Mouse (Mus musculus): ENCODE results near the gene Spata31d1b. TPM values are rescaled to one million over a fixed set of nuclear protein-coding genes. Genes with fewer than 3 reads are reported as not detected.

Gene Spata31d1b
- polyA plus RNA-seq, 1 experiment from 2014 or later = not detected

DNA sequence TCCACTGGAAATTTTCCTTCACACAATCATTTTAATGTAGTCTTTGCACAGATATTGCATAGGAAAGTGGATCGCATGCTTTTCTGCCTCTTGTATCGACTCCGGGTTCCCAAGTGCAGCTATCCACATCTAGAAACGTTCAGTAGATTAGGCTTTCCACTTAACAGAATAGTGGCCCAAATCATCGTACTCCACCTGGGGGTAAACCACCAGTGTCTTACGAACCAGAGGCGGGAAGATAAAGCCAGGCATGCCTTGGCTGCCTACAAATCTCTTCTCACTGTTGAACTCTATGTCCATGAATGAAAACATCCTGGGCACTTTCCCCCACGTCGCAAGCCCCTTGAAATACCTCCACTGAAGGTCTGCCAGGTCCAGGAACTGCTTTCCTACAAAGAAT lies 22.8 kb upstream of the Spata31d1b start:
- Histone ChIP-seq H3K27ac (replicated peaks) (no peak overlapping the region), H3K36me3 (ENCODE audit: control insufficient read depth, insufficient read depth, low read length) (no peaks in the 10 kb centered on the region), H3K9me3 (ENCODE audit: control insufficient read depth, low read length) (no peaks in the 10 kb centered on the region), H3K4me3 (ENCODE audit: low read depth, low read length) (no peak overlapping the region), H3K27me3 (ENCODE audit: control insufficient read depth, insufficient read depth, low read length) (no peaks in the 10 kb centered on the region), H3K9ac (ENCODE audit: low read length) (no peak overlapping the region), H3K4me1 (replicated peaks; ENCODE audit: control insufficient read depth, insufficient read depth) (no peaks in the 10 kb centered on the region), H3K4me2 (replicated peaks; ENCODE audit: low read depth) (no peak overlapping the region)
- ATAC-seq (ENCODE audit: low FRiP score, low TSS enrichment) (no peak), DNase-seq (ENCODE audit: low spot score) (no peak)
- TF ChIP-seq EP300 (optimal IDR thresholded peaks at IDR 0.05) (no peak), CTCF (IDR thresholded peaks at IDR 0.05; ENCODE audit: low read depth) (no peak)
- WGBS = 84% methylated on average over 9 of the region's 9 CpGs

DNA sequence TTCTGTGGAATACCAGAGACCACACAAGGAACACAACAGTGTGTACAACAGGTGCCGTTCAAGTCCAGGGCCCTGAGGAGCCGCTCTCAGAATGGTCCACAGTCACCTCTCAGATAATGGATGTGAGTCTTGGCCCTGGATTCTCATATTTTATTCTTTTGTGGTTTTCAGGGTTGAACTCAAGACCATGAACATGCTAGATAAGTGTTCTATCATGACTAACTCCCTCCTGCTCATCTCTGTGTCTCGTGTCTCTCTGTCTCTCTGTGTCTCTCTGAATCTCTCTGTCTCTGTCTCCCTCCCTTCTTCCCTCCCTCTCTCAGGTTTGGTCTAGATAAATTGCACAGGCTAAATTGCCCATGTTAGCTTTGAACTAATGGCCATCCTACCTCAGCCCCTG lies 22.2 kb upstream of the Spata31d1b start:
- no peaks in the 10 kb centered on the region for H3K36me3 ChIP-seq (ENCODE audit: control insufficient read depth, insufficient read depth, low read length)
- DNase-seq (ENCODE audit: low spot score) (no peak), ATAC-seq (ENCODE audit: low FRiP score, low TSS enrichment) (no peak)
- TF ChIP-seq EP300 (optimal IDR thresholded peaks at IDR 0.05) (no peak), CTCF (IDR thresholded peaks at IDR 0.05; ENCODE audit: low read depth) (no peak)
- no peaks in the 10 kb centered on the region for H3K4me1 ChIP-seq (replicated peaks; ENCODE audit: control insufficient read depth, insufficient read depth)
- H3K4me3 ChIP-seq (ENCODE audit: low read depth, low read length) = no peak overlapping the region
- WGBS = 88% methylated on average over 3 of the region's 3 CpGs
- no peak overlapping the region for H3K9ac ChIP-seq (ENCODE audit: low read length)
- no peak overlapping the region for H3K4me2 ChIP-seq (replicated peaks; ENCODE audit: low read depth)
- H3K9me3 ChIP-seq (ENCODE audit: control insufficient read depth, low read length) = no peaks in the 10 kb centered on the region
- H3K27me3 ChIP-seq (ENCODE audit: control insufficient read depth, insufficient read depth, low read length) = no peaks in the 10 kb centered on the region
- H3K27ac ChIP-seq (replicated peaks) = no peak overlapping the region

DNA sequence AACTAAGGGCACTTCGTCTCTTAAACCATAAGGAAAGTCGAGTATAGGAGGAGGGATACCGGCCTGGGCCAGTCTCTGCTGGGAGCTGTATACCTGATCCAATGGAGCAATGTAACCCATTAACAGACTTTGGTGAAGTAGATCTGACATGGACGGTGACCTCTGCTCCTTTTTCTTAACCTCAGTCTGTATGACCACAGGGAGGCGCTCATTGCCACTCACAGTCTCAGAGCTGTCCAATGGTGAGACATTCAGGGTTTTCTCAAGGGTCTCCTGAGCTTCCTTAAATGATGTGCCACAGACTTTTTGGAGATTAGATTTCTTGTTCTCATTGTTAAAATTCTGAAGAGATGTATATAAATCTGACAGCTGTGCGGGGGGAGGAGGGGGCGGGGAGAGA lies 21.5 kb upstream of the Spata31d1b start:
- WGBS = 84% methylated on average over 7 of the region's 7 CpGs
- Histone ChIP-seq H3K4me1 (replicated peaks; ENCODE audit: control insufficient read depth, insufficient read depth) (no peaks in the 10 kb centered on the region), H3K9me3 (ENCODE audit: control insufficient read depth, low read length) (no peaks in the 10 kb centered on the region), H3K4me2 (replicated peaks; ENCODE audit: low read depth) (no peak overlapping the region), H3K4me3 (ENCODE audit: low read depth, low read length) (no peak overlapping the region), H3K27me3 (ENCODE audit: control insufficient read depth, insufficient read depth, low read length) (no peaks in the 10 kb centered on the region), H3K9ac (ENCODE audit: low read length) (no peak overlapping the region), H3K27ac (replicated peaks) (no peak overlapping the region), H3K36me3 (ENCODE audit: control insufficient read depth, insufficient read depth, low read length) (no peaks in the 10 kb centered on the region)
- TF ChIP-seq CTCF (IDR thresholded peaks at IDR 0.05; ENCODE audit: low read depth) = no peak
- no peak for DNase-seq (ENCODE audit: low spot score)
- ATAC-seq (ENCODE audit: low FRiP score, low TSS enrichment) = no peak

DNA sequence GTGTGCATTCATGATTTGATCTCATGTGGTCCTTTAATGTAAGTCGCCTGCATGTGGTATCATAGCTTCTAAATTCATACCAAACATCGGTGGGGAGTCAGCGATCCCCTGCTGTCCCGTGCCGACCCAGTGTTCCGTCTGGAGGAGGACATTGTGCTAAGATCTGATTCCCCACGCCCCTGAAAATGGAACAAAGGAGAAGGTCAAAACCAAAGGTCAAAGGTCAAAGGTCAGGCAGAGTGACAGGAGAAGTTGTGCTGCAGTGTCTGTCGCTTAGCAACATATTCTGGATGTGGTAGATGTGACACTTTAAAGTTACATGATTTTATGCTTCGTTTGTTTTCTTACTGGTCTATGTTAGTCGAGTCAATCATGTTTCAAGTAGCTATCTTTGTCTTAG lies 20.6 kb upstream of the Spata31d1b start:
- TF ChIP-seq CTCF (IDR thresholded peaks at IDR 0.05; ENCODE audit: low read depth) (no peak), EP300 (optimal IDR thresholded peaks at IDR 0.05) (no peak)
- Histone ChIP-seq H3K4me1 (replicated peaks; ENCODE audit: control insufficient read depth, insufficient read depth) (no peaks in the 10 kb centered on the region), H3K27ac (replicated peaks) (no peak overlapping the region), H3K36me3 (ENCODE audit: control insufficient read depth, insufficient read depth, low read length) (no peaks in the 10 kb centered on the region), H3K4me3 (ENCODE audit: low read depth, low read length) (no peak overlapping the region), H3K27me3 (ENCODE audit: control insufficient read depth, insufficient read depth, low read length) (no peaks in the 10 kb centered on the region), H3K9ac (ENCODE audit: low read length) (no peak overlapping the region), H3K4me2 (replicated peaks; ENCODE audit: low read depth) (no peak overlapping the region), H3K9me3 (ENCODE audit: control insufficient read depth, low read length) (no peaks in the 10 kb centered on the region)
- DNase-seq (ENCODE audit: low spot score) = no peak
- WGBS = 69% methylated on average over 10 of the region's 10 CpGs
- no peak for ATAC-seq (ENCODE audit: low FRiP score, low TSS enrichment)

DNA sequence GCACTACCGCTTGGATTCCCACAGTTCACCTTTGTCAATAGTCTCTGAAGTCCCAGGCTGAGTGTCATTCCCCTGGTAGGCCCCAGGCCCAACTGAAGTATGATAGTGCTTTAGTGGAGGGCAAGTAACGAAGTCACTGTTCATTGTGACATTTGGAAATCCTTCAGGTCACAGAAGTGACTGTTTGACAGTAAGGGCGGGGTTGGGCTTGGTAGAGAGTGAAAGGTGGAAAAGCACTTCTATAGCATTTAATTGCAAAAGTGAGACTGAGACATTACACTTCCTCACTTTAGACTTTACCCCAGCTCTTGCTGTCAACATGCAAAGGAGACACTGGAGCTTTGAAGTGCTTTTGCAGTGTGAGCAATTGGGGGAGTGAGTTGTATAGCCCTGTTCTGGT lies 18.1 kb upstream of the Spata31d1b start, which contains the start of gene 4921517D22Rik:
Gene 4921517D22Rik (minus strand): TSS at position 101 of the 400 bp plus-strand sequence.
- H3K4me1 ChIP-seq (replicated peaks; ENCODE audit: control insufficient read depth, insufficient read depth) = no peaks in the 10 kb centered on the region
- no peak within 1 kb of the TSS for H3K27ac ChIP-seq (replicated peaks)
- H3K36me3 ChIP-seq (ENCODE audit: control insufficient read depth, insufficient read depth, low read length) = no peaks in the 10 kb centered on the region
- 82% methylated on average over 3 of the region's 3 CpGs for WGBS
- no peak within 1 kb of the TSS for H3K4me3 ChIP-seq (ENCODE audit: low read depth, low read length)
- H3K27me3 ChIP-seq (ENCODE audit: control insufficient read depth, insufficient read depth, low read length) = no peaks in the 10 kb centered on the region
- no peak for ATAC-seq (ENCODE audit: low FRiP score, low TSS enrichment)
- no peak within 1 kb of the TSS for H3K4me2 ChIP-seq (replicated peaks; ENCODE audit: low read depth)
- H3K9ac ChIP-seq (ENCODE audit: low read length) = no peak within 1 kb of the TSS
- no peak for TF ChIP-seq EP300 (optimal IDR thresholded peaks at IDR 0.05)
- TF ChIP-seq CTCF (IDR thresholded peaks at IDR 0.05; ENCODE audit: low read depth) = no peak
- H3K9me3 ChIP-seq (ENCODE audit: control insufficient read depth, low read length) = no peaks in the 10 kb centered on the region
- DNase-seq (ENCODE audit: low spot score) = no peak

DNA sequence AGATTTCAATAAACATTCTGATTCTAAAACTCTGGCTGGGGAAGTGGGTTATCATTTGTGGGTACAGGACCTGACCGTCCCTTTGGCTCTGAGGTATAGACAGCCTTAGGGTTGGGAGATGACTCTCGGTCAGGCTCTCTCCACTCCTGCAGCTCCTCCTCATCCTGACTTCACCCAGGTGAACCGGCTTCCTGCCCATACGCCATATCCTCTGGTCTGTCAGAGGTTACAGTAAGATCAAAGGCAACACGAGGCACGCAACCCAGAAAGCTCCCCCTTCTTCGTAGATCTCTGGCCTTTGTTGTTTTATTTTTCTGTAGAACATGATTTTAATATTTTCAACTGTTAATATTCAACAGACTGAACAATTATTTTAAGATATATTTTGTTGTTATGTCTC lies 16.3 kb upstream of the Spata31d1b start:
- Histone ChIP-seq H3K36me3 (ENCODE audit: control insufficient read depth, insufficient read depth, low read length) (no peaks in the 10 kb centered on the region), H3K4me1 (replicated peaks; ENCODE audit: control insufficient read depth, insufficient read depth) (no peaks in the 10 kb centered on the region), H3K9me3 (ENCODE audit: control insufficient read depth, low read length) (no peaks in the 10 kb centered on the region), H3K9ac (ENCODE audit: low read length) (no peak overlapping the region), H3K27ac (replicated peaks) (no peak overlapping the region), H3K4me2 (replicated peaks; ENCODE audit: low read depth) (no peak overlapping the region), H3K4me3 (ENCODE audit: low read depth, low read length) (no peak overlapping the region), H3K27me3 (ENCODE audit: control insufficient read depth, insufficient read depth, low read length) (no peaks in the 10 kb centered on the region)
- DNase-seq (ENCODE audit: low spot score) = no peak
- TF ChIP-seq EP300 (optimal IDR thresholded peaks at IDR 0.05) = no peak
- no peak for TF ChIP-seq CTCF (IDR thresholded peaks at IDR 0.05; ENCODE audit: low read depth)
- 79% methylated on average over 7 of the region's 7 CpGs for WGBS
- no peak for ATAC-seq (ENCODE audit: low FRiP score, low TSS enrichment)

All from stomach, postnatal 0 days (tissue).